Mouse (Mus musculus) MEL (cell line): ENCODE measurements around the gene Grid2ip.

Experiments
- CHD2 ChIP-seq: IDR thresholded peaks from 2 replicates; pipeline ENCODE4 v1.6.1; 2011; ENCODE audit warnings: low read length, improper control_type of control experiment
- CTCF ChIP-seq, 3 experiments: IDR thresholded peaks in 2 of 3; conservative IDR thresholded peaks in 1 of 3; 2 replicates each; pipeline ENCODE4 v1.5.1; 2011 to 2012; ENCODE audit warnings: low read length in 3 of 3, low read depth in 2 of 3, mild to moderate bottlenecking in 2 of 3, improper control_type of control experiment in 1 of 3, inconsistent platforms in 1 of 3, mixed read lengths in 1 of 3, moderate library complexity in 1 of 3; ENCODE audit not compliant: control insufficient read depth in 1 of 3, insufficient read depth in 1 of 3, poor library complexity in 1 of 3, severe bottlenecking in 1 of 3
- EP300 ChIP-seq, 2 experiments: IDR thresholded peaks; 2 replicates each; pipeline ENCODE4 v1.6.1; 2011; ENCODE audit warnings: improper control_type of control experiment in 2 of 2, low read length in 2 of 2, low read depth in 1 of 2, mild to moderate bottlenecking in 1 of 2
- GATA1 ChIP-seq: IDR thresholded peaks from 2 replicates; pipeline ENCODE4 v1.6.1; 2011; ENCODE audit warnings: low read depth, low read length, improper control_type of control experiment
- HCFC1 ChIP-seq: IDR thresholded peaks from 2 replicates; pipeline ENCODE4 v1.6.1; 2012; ENCODE audit warnings: low read depth, mild to moderate bottlenecking, inconsistent platforms, low read length, improper control_type of control experiment, moderate library complexity
- NRF1 ChIP-seq: IDR thresholded peaks from 2 replicates; pipeline ENCODE4 v1.6.1; 2014; ENCODE audit warnings: low read depth, mild to moderate bottlenecking, inconsistent platforms, low read length, improper control_type of control experiment, moderate library complexity; ENCODE audit not compliant: poor library complexity, insufficient read depth, severe bottlenecking
- POLR2A ChIP-seq, 2 experiments: IDR thresholded peaks; 2 replicates each; pipeline ENCODE4 v1.6.1; 2011 to 2012; ENCODE audit warnings: low read length in 2 of 2, mild to moderate bottlenecking in 2 of 2, control low read depth in 1 of 2, improper control_type of control experiment in 1 of 2, low read depth in 1 of 2, moderate library complexity in 1 of 2; ENCODE audit not compliant: control insufficient read depth in 1 of 2, insufficient read depth in 1 of 2, poor library complexity in 1 of 2
- POLR2AphosphoS5 ChIP-seq: IDR thresholded peaks from 2 replicates; pipeline ENCODE4 v1.6.1; 2012; ENCODE audit warnings: low read depth, borderline replicate concordance, mild to moderate bottlenecking, inconsistent platforms, low read length, moderate library complexity, mixed read lengths
- TAL1 ChIP-seq: IDR thresholded peaks from 2 replicates; pipeline ENCODE4 v1.6.1; 2012; ENCODE audit warnings: mild to moderate bottlenecking, inconsistent platforms, low read length, moderate library complexity, mixed read lengths

- no peak for TF ChIP-seq CTCF (IDR thresholded peaks at IDR 0.05 in 2 of 3, conservative IDR thresholded peaks at IDR 0.05 in 1 of 3; ENCODE audit: control insufficient read depth in 1 of 3, insufficient read depth in 1 of 3, low read depth in 2 of 3, low read length in 3 of 3, poor library complexity in 1 of 3, severe bottlenecking in 1 of 3)
- TF ChIP-seq POLR2AphosphoS5: no peak
- TF ChIP-seq NRF1: no peak
- TF ChIP-seq EP300 (IDR thresholded peaks at IDR 0.05; ENCODE audit: low read depth in 1 of 2, low read length in 2 of 2): no peak
- no peak for TF ChIP-seq HCFC1
- no peak for TF ChIP-seq POLR2A (IDR thresholded peaks at IDR 0.05; ENCODE audit: control insufficient read depth in 1 of 2, insufficient read depth in 1 of 2, low read depth in 1 of 2, low read length in 2 of 2, poor library complexity in 1 of 2)
- no peak for TF ChIP-seq CHD2
- TF ChIP-seq GATA1: no peak
- TF ChIP-seq TAL1: no peak
Measured at GRCm38 (mm10) chr5:143346367-143346766, 10.8 kb upstream of the Grid2ip start.
